Mouse (Mus musculus) lung, postnatal 0 days (tissue): ENCODE measurements at regions not wholly inside any gene's neighbourhood (a gene's known extent, or its start where the extent isn't known, plus 50 kb on each side); places are given as distances from the start of the nearest gene placed in this dataset.

Experiments used
- ATAC-seq: fragments of 200-750 bp; cut with Nextera tagmentation; 2 replicates; pipeline ENCODE4 v1.8.0; 2017; ENCODE audit warnings: moderate library complexity
- DNase-seq: peaks from one replicate; pipeline ENCODE4 v3.0.0-alpha.2; 2016; ENCODE audit warnings: low spot score
- H3K27ac ChIP-seq: fragments of 300-500 bp; sonication (generic); 2 replicates; pipeline ENCODE4 v1.5.1; 2014; ENCODE audit warnings: antibody characterized with exemption, mild to moderate bottlenecking, low read length, mixed read lengths
- H3K27me3 ChIP-seq: fragments of 300-500 bp; sonication (generic); replicated peaks from 2 replicates; pipeline ENCODE4 v1.6.1; 2014; ENCODE audit warnings: low read length, mixed read lengths; ENCODE audit not compliant: insufficient read depth
- H3K36me3 ChIP-seq: fragments of 300-500 bp; sonication (generic); 2 replicates; pipeline ENCODE4 v1.6.1; 2014; ENCODE audit warnings: low read length, mixed read lengths; ENCODE audit not compliant: insufficient read depth
- H3K4me1 ChIP-seq: fragments of 300-500 bp; sonication (generic); 2 replicates; pipeline ENCODE4 v1.6.1; 2014; ENCODE audit warnings: antibody characterized with exemption, low read depth, low read length, mixed read lengths; ENCODE audit not compliant: insufficient read depth
- H3K4me2 ChIP-seq: fragments of 300-500 bp; sonication (generic); replicated peaks from 2 replicates; pipeline ENCODE4 v1.6.1; 2014; ENCODE audit warnings: low read depth, mild to moderate bottlenecking, low read length, moderate library complexity, mixed read lengths
- H3K4me3 ChIP-seq: fragments of 300-500 bp; sonication (generic); 2 replicates; pipeline ENCODE4 v1.5.1; 2014; ENCODE audit warnings: low read depth, low read length
- H3K9ac ChIP-seq: fragments of 300-500 bp; sonication (generic); replicated peaks from 2 replicates; pipeline ENCODE4 v1.6.1; 2014; ENCODE audit warnings: low read depth, mild to moderate bottlenecking
- H3K9me3 ChIP-seq: fragments of 300-500 bp; sonication (generic); 2 replicates; pipeline ENCODE4 v1.6.1; 2016; ENCODE audit warnings: low read length, mixed read lengths
- CTCF ChIP-seq: IDR thresholded peaks from 2 replicates; pipeline ENCODE4 v1.5.1; 2016; ENCODE audit warnings: antibody characterized with exemption, mild to moderate bottlenecking
- EP300 ChIP-seq: IDR thresholded peaks from 2 replicates; pipeline ENCODE4 v1.6.1; 2016; ENCODE audit warnings: antibody characterized with exemption, mild to moderate bottlenecking, control low read depth
- whole genome bisulfite sequencing: fragments of 180-500 bp; shearing (Covaris S2); extraction: QIAGEN DNeasy Blood & Tissue Kit; methylation state at CpG from one replicate; pipeline ENCODE4 v1.1.7; 2014; 5-methylcytosine and 5-hydroxymethylcytosine counted together

- 78% methylated on average over 5 of the region's 5 CpGs for WGBS
- ATAC-seq: no peak
- Histone ChIP-seq H3K27ac (no peak overlapping the region), H3K4me3 (no peak overlapping the region), H3K27me3 (no peaks in the 10 kb centered on the region), H3K9ac (no peak overlapping the region), H3K4me1 (no peaks in the 10 kb centered on the region), H3K4me2 (no peak overlapping the region), H3K36me3 (no peaks in the 10 kb centered on the region), H3K9me3 (no peaks in the 10 kb centered on the region)
- TF ChIP-seq EP300 (no peak), CTCF (no peak)
- no peak for DNase-seq
Measured at GRCm38 (mm10) chr16:64000884-64001283, 136.9 kb upstream of the Epha3 start.

- no peak overlapping the region for H3K4me3 ChIP-seq
- 82% methylated on average over 2 of the region's 2 CpGs for WGBS
- DNase-seq (no peak), ATAC-seq (no peak)
- TF ChIP-seq CTCF (no peak), EP300 (no peak)
- H3K27ac ChIP-seq: no peak overlapping the region
- H3K9me3 ChIP-seq: no peaks in the 10 kb centered on the region
- no peaks in the 10 kb centered on the region for H3K36me3 ChIP-seq
- H3K4me2 ChIP-seq: no peak overlapping the region
- H3K4me1 ChIP-seq: no peaks in the 10 kb centered on the region
- no peak overlapping the region for H3K9ac ChIP-seq
- no peaks in the 10 kb centered on the region for H3K27me3 ChIP-seq
Measured at GRCm38 (mm10) chr16:63967407-63967806, 103.4 kb upstream of the Epha3 start.

GRCm38 (mm10) chr16:63960786-63961185 lies 96.8 kb upstream of the Epha3 start:
- WGBS: 70% methylated on average over 1 of the region's 1 CpGs
- Histone ChIP-seq H3K4me2 (no peak overlapping the region), H3K9me3 (no peaks in the 10 kb centered on the region), H3K36me3 (no peaks in the 10 kb centered on the region), H3K27me3 (no peaks in the 10 kb centered on the region), H3K9ac (no peak overlapping the region), H3K4me1 (no peaks in the 10 kb centered on the region), H3K4me3 (no peak overlapping the region), H3K27ac (no peak overlapping the region)
- no peak for DNase-seq
- TF ChIP-seq EP300 (no peak), CTCF (no peak)
- no peak for ATAC-seq

- no peak overlapping the region for H3K4me2 ChIP-seq
- no peaks in the 10 kb centered on the region for H3K9me3 ChIP-seq
- H3K27ac ChIP-seq: no peak overlapping the region
- peak; percentile 41 for DNase-seq
- no peak overlapping the region for H3K9ac ChIP-seq
- no peaks in the 10 kb centered on the region for H3K27me3 ChIP-seq
- no peak for TF ChIP-seq EP300
- TF ChIP-seq CTCF: no peak
- H3K36me3 ChIP-seq: no peaks in the 10 kb centered on the region
- 49% methylated on average over 6 of the region's 6 CpGs for WGBS
- no peak overlapping the region for H3K4me3 ChIP-seq
- ATAC-seq: no peak
- no peaks in the 10 kb centered on the region for H3K4me1 ChIP-seq
Measured at GRCm38 (mm10) chr16:63958154-63958553, 94.2 kb upstream of the Epha3 start.

DNA sequence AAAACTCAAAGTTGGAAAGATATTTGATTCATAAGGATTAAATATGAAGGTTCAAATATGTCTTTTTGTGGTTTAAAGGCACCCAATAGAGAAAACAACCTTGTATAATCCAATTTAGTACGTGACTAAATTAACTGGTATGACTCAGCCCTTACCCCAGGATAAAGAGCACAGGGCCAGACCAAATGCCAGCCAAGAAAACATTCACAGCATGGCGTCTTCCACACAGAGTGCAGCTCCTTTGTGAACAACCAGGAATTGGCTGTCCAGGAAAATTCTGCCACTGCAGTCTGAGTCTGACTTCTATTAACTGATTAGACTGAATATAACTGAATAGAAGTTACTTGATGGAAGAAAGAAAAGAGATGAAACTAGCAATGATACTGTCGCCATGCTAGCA lies 61.2 kb upstream of the Epha3 start:
- DNase-seq: no peak

GRCm38 (mm10) chr16:63921146-63921545 lies 57.2 kb upstream of the Epha3 start:
- Histone ChIP-seq H3K9me3 (no peaks in the 10 kb centered on the region), H3K4me2 (no peak overlapping the region), H3K4me3 (no peak overlapping the region), H3K36me3 (no peaks in the 10 kb centered on the region), H3K27me3 (no peaks in the 10 kb centered on the region), H3K27ac (no peak overlapping the region), H3K9ac (no peak overlapping the region), H3K4me1 (no peaks in the 10 kb centered on the region)
- ATAC-seq (no peak), DNase-seq (no peak)
- no peak for TF ChIP-seq EP300
- TF ChIP-seq CTCF: no peak
- 76% methylated on average over 7 of the region's 7 CpGs for WGBS

More for the DNA sequence above, 61.2 kb upstream of the Epha3 start:
- H3K4me2 ChIP-seq: no peak overlapping the region
- H3K4me3 ChIP-seq: no peak overlapping the region
- H3K27me3 ChIP-seq: no peaks in the 10 kb centered on the region
- no peaks in the 10 kb centered on the region for H3K36me3 ChIP-seq
- WGBS: 71% methylated on average over 3 of the region's 3 CpGs
- no peak overlapping the region for H3K9ac ChIP-seq
- ATAC-seq: no peak
- no peaks in the 10 kb centered on the region for H3K9me3 ChIP-seq
- H3K4me1 ChIP-seq: no peaks in the 10 kb centered on the region
- no peak for TF ChIP-seq CTCF
- no peak for TF ChIP-seq EP300
- H3K27ac ChIP-seq: no peak overlapping the region
